Mouse (Mus musculus): ENCODE results near the gene Palm2.

Gene Palm2

DNA sequence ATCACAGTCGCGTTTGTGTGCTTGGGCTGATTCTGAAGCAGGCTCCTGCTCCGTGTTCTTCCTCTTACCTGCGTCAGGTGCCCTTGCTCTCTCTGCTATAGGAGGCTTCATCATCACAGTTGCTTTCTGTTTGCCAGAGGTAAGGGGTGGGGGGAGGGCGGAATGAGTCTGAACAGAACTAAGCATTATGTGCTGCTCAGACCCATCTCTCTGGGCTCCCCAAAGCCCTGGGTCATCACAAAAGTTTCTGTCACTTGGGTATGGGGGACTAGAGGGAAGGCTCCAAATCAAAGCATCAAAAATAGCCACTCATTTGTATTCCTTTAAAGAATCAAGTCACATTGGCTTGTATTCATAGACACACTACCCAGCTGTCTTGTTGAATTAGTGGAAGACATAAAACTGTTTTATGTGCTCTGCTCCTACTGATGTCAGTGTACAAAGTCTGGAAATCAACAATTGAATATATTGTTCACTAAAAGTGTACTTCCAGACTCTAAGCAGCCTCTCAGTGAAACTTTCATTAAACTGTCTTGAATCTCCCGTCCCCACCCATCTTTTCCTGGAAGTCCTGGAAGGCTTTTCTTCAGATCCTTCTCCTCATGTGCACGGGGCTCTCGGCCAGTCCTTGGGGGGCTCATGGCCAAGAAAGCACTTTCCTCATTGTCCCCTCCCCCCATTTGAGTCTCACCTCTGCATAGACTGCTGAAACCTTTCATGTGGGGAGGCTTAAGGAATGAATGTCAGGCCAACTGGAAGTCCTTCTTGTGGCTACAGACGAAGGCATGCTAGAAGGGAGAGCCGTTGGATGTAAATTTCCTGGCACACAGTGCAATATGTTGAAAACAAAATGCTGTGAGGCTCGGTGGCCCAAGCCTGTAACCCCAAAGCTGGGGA lies 269.8 kb downstream of the Palm2 start:
- no peak for DNase-seq (ENCODE audit: low spot score in 2 of 2)

GRCm38 (mm10) chr4:57704575-57704974 lies 270.5 kb downstream of the Palm2 start:
- DNase-seq (ENCODE audit: low spot score in 2 of 2), result no peak

- no peak for DNase-seq (ENCODE audit: low spot score in 2 of 2)
Observed at GRCm38 (mm10) chr4:57715849-57716248, 281.8 kb downstream of the Palm2 start.

DNA sequence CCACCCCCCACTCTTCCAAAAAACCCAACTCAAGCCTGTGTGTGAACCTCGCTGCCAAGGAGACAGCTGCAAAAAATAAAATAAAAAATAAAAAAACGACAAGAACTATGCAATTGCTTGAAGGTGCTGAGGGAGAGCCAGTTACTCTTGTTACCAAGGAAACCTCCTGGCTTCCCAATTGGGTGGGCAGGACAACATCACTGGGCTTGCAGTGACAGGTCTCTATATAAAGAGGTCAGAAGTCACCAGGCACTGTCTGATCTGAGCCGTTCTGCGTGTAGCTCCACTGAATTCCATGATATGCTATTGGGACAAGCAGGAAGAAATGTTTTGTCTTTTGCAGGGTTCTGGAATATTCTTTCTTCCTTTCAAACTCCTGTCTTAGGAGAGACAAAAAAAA lies 282.7 kb downstream of the Palm2 start:
- no peak for DNase-seq (ENCODE audit: low spot score in 2 of 2)

GRCm38 (mm10) chr4:57717354-57717753 lies 283.3 kb downstream of the Palm2 start, which contains the start of gene Akap2:
Gene Akap2 (plus strand): TSS chr4:57717657.
- DNase-seq (ENCODE audit: low spot score in 2 of 2), result no peak

- DNase-seq (ENCODE audit: low spot score in 2 of 2), result no peak
Observed at GRCm38 (mm10) chr4:57719370-57719769, 285.3 kb downstream of the Palm2 start.

GRCm38 (mm10) chr4:57720869-57721361 lies 286.9 kb downstream of the Palm2 start:
- no peak for DNase-seq (ENCODE audit: low spot score in 2 of 2)

DNA sequence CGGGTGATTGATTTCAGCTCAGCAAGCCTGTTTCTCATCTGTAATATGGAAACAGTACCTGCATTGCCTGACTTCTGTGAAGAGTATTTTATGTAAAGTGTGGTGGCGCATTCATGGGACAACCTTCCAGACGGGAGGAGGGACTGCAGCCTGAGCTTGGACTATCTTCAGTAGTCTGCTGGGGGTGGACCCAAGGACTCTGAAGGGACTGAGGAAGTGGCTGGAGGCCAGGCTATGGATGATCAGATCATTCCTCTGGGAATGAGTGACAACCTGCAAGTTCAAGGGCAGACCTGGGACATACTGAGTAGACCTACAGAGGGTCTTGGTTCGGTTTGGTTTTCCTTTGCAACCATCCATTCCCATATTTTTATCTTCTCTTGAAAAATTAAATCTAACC lies 288.2 kb downstream of the Palm2 start:
- DNase-seq (ENCODE audit: low spot score in 2 of 2), result no peak

GRCm38 (mm10) chr4:57723659-57724058 lies 289.6 kb downstream of the Palm2 start:
- no peak for DNase-seq (ENCODE audit: low spot score in 2 of 2)

- no peak for DNase-seq (ENCODE audit: low spot score in 2 of 2)
Observed at GRCm38 (mm10) chr4:57725569-57725968, 291.5 kb downstream of the Palm2 start.

GRCm38 (mm10) chr4:57728611-57729183 lies 294.6 kb downstream of the Palm2 start:
- no peak for DNase-seq (ENCODE audit: low spot score in 2 of 2)

DNA sequence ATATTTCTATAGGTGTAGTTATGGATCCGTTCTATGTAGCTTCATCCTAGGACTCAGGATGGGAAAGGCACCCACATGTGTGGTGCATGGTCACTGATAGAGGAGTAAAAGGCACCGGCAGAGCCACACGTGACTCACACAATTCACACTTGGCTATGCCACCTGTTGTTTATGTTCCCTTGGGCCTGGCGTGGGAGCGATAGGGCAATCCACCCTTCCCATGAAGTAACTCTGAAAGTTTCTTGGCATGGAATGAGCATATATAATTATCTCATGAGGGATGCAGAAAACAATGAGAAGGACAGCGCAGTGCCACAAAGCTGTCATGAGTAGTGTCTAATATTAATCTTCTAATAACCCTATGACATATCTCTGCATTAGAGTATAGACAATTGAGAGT lies 296.0 kb downstream of the Palm2 start:
- DNase-seq (ENCODE audit: low spot score in 2 of 2), result no peak

DNA sequence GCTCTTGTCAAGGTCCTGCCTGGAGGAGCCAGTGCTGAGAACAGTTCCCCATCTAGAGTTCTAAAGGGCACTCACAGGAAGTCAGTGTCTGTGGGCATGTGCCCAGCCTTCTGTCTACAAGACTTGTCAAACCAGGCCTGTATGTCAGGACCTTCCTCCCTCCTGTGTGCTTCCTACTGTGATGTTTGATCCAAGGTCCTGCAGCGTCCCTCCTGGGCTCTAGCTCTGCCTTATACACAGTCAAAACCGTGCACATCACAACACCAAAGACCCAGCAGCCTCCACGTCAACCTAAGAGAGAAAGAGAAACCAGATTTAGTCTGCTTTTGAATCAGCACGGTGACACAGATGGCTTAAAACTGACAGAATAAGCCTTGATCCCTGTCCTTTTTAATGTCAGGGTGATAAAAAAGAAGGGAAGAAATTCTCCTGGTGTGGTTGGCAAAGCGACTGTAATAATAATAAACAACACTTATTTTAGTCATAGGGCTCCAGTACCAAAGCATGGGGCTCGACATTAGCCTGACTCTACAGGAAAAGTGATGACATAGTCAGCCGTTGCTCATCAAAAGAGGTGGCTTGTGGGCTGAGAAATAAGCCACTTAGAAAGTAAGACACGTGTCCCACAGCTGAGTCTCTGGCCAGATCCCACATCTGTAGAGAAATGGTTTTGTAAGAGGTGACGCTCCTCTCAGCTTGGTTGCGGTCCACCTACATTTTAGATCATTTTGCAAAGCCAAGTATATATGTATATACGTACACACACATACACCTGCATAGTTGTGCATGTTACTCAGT lies 297.0 kb downstream of the Palm2 start:
- DNase-seq (ENCODE audit: low spot score in 2 of 2), result no peak

DNA sequence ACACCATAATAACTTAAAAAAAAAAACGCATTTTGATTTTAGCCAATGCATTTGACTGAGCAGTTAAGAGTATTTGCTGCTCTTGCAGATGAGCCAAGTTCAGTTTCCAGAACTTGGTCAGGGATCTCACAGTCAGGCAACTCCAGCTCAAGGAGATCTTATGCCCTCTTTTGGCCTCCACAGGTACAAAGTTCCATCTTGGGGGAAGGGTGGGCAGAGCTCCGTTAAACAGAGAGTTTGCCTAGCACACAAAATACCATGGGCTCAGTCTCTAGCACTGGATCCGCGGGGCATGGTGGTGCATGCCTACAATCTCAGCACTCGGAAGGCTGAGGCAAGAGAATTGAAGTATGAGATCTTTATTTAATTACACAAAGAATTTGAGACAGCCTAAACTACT lies 298.3 kb downstream of the Palm2 start:
- no peak for DNase-seq (ENCODE audit: low spot score in 2 of 2)

DNA sequence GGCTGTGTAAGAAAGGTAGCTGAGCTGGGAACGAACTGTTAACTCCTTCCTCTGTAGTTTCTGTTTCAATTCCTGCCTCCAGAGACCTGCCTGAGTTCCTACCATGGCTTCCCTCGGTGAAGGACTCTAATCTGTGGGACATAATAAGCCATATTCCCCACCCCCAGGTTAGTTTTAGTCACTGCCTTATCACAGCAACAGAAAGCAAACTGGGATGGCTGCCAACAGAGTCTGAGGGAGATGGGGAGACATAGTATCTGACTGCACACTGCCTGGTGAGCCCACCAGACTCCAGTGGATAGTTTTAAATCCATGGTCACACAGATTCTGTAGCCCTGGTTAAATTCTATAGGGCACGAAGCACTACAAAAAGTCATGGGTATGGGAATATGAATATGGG lies 299.4 kb downstream of the Palm2 start:
- no peak for DNase-seq (ENCODE audit: low spot score in 2 of 2)

DNA sequence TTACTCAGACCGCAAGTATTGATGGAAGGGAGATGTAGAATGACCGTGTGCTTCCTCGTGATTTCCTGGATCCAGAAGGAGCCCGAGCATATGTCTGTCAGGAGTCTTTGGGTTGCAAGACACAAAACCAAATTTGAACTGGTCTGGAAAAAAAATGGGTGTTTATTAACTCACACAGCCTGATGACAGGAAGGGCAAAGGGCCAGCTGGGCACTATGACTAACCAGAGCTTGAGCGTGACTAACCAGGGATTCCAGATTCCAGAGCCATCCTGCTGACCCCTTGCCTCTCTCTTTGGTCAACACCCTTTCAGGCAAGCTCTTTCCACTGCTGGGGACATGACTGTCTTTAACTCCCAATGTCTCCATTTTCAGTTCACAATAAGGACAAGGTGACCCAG lies 301.4 kb downstream of the Palm2 start:
- DNase-seq (ENCODE audit: low spot score in 2 of 2), result no peak

GRCm38 (mm10) chr4:57738856-57739552 lies 305.0 kb downstream of the Palm2 start:
- DNase-seq (ENCODE audit: low spot score in 2 of 2), result no peak

DNA sequence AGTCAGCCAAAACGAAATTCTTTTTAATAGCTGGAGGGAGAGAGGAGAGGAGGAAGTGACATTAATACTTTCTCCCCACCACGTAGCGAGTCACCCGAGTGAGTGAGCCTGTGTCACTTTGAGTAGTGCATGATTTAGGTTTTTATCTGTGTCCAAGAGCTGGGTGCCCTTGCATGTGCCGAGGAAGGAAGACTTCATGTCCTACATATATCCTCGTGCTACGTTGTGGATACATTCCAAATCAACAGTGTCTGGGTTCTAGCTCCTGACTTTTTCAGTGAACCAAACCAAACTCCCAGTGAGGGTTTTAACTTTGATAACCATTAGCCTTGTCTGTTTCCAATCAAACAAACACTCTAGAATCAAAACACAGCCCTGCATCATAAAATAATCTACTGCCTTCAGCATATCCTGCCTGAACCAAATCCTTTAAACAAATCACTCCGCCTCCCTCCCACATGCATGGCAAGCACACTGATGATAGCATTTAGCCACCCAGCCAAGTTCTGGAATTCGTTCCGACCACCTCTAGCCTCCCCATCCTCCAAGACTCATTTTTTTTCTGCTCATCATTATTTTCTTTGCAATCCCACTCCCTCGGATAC lies 309.4 kb downstream of the Palm2 start:
- DNase-seq (ENCODE audit: low spot score in 2 of 2), result no peak

DNA sequence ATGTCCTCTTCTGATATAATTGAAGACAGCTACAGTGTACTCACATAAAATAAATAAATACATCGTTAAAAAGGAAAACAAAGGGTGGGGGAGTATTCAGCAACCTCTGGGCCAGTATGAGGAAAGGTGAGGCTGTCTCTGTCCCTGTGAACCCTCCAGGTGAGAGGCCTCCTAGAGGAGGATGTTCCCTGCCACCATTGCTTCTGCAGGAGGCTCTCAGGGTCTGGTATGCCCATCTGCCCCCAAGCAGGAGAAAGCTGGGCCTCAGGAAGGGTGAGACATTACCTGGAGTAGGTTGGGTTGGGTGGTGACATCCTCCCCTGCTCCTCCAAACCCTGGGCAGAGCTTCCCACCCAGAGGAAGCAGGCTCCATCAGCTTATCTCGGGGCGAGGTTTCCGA lies 316.6 kb downstream of the Palm2 start:
- DNase-seq (ENCODE audit: low spot score in 2 of 2), result no peak

DNA sequence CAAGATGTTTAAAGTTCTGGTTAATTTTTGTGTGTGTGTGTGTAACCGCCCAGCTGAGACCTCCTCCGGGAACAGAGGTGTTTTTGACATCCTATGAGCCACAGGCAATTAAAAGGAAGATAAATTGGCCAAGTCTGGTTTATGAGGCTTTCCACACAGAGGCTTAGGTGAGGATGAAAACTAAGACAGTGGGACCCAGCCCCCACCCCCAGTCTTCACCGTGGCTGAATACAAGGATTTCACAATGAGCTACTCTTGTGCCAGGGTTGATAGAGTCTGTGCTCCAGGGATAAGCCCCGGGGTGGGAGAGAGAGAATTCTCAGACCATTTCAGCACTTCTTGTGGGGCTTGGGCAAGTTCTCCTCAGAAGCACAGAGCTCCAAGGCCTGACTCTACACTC lies 317.0 kb downstream of the Palm2 start:
- no peak for DNase-seq (ENCODE audit: low spot score in 2 of 2)

DNA sequence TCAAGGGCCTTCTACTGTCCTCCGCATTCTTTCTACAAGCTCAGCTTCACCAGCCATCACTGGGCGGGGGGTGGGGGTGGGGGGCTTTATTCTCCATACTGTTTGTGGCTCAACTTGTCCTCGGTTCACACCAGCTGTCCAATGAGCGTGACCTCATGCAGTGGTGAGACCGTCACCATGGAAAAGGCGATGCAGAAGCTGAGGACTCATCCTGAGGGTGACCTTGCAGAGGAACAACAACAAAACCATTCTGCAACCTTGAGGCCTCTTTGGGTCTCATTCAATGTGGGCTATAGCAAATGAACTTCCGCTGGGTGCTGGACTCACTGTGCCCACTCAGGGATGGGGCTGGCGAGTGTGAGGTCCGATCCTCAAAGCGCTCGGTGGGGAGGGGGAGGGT lies 317.5 kb downstream of the Palm2 start:
- no peak for DNase-seq (ENCODE audit: low spot score in 2 of 2)

Data from urinary bladder, postnatal 4 days (tissue).